Mouse (Mus musculus) heart, embryonic 14.5 days (tissue): Measurements from ENCODE around the gene Efcab9. TPM values are rescaled to one million over a fixed set of nuclear protein-coding genes. Genes with fewer than 3 reads are reported as not detected.

ENCODE experiments used
- ATAC-seq: fragments of 200-750 bp; cut with Nextera tagmentation; 2 replicates; pipeline ENCODE4 v1.8.0; 2017; ENCODE audit warnings: low read depth, moderate TSS enrichment; ENCODE audit not compliant: insufficient number of reproducible peaks, insufficient read depth, low FRiP score
- H3K27ac ChIP-seq, 2 experiments: fragments of 200-500 bp in 1 of 2; fragments of 300-500 bp in 1 of 2; sonication (generic) in 1 of 2; replicated peaks in 1 of 2; 2 replicates each; pipeline ENCODE4 v1.5.1; 2012 to 2014; ENCODE audit warnings: low read depth in 2 of 2, low read length in 2 of 2, control low read depth in 1 of 2, mild to moderate bottlenecking in 1 of 2, mixed read lengths in 1 of 2; ENCODE audit not compliant: control insufficient read depth in 1 of 2, insufficient read depth in 1 of 2
- H3K27me3 ChIP-seq: fragments of 300-500 bp; sonication (generic); 2 replicates; pipeline ENCODE4 v1.6.1; 2014; ENCODE audit warnings: mild to moderate bottlenecking, low read length, control low read depth; ENCODE audit not compliant: control insufficient read depth, insufficient read depth
- H3K36me3 ChIP-seq: fragments of 300-500 bp; sonication (generic); 2 replicates; pipeline ENCODE4 v1.6.1; 2014; ENCODE audit warnings: mild to moderate bottlenecking, control low read depth, low read length, mixed read lengths; ENCODE audit not compliant: control insufficient read depth, insufficient read depth
- H3K4me1 ChIP-seq, 2 experiments: fragments of 200-500 bp in 1 of 2; fragments of 300-500 bp in 1 of 2; sonication (generic) in 1 of 2; 2 replicates each; pipeline ENCODE4 v1.6.1; 2012 to 2014; ENCODE audit warnings: low read length in 2 of 2, control low read depth in 1 of 2, mixed read lengths in 1 of 2; ENCODE audit not compliant: control insufficient read depth in 2 of 2, insufficient read depth in 2 of 2
- H3K4me2 ChIP-seq: fragments of 300-500 bp; sonication (generic); 2 replicates; pipeline ENCODE4 v1.6.1; 2014; ENCODE audit warnings: mild to moderate bottlenecking, low read length
- H3K4me3 ChIP-seq, 2 experiments: fragments of 200-500 bp in 1 of 2; fragments of 300-500 bp in 1 of 2; sonication (generic) in 1 of 2; 2 replicates each; pipeline ENCODE4 v1.5.1; 2012 to 2014; ENCODE audit warnings: low read length in 2 of 2, mild to moderate bottlenecking in 2 of 2, control low read depth in 1 of 2, low read depth in 1 of 2, moderate library complexity in 1 of 2; ENCODE audit not compliant: control insufficient read depth in 1 of 2, insufficient read depth in 1 of 2
- H3K9ac ChIP-seq: fragments of 300-500 bp; sonication (generic); 2 replicates; pipeline ENCODE4 v1.6.1; 2014; ENCODE audit warnings: mild to moderate bottlenecking, low read length
- H3K9me3 ChIP-seq: fragments of 300-500 bp; sonication (generic); 2 replicates; pipeline ENCODE4 v1.6.1; 2016; ENCODE audit warnings: low read length, control low read depth; ENCODE audit not compliant: control insufficient read depth
- WGBS: fragments of 180-500 bp; shearing (Covaris S2); extraction: QIAGEN DNeasy Blood & Tissue Kit; methylation state at CpG from one replicate; pipeline ENCODE4 v1.1.7; 2014; 5-methylcytosine and 5-hydroxymethylcytosine counted together
- polyA plus RNA-seq: library from polyadenylated mRNA; unstranded; fragments of >200 nt; fragmentation: Nextera tagmentation; extraction: Ambion mirVana; gene quantifications from 2 replicates; pipeline ENCODE4 v1.2.1, GENCODE M21; 2014

Gene Efcab9
- polyA plus RNA-seq, 1 experiment from 2014 or later = 0.35 TPM

GRCm38 (mm10) chr11:32549236-32549635, 17.4 kb upstream of the Efcab9 start:
- Histone ChIP-seq H3K4me2 (no peak overlapping the region), H3K9me3 (no peaks in the 10 kb centered on the region), H3K4me1 (peaks cover 35 to 38% of the 10 kb centered on the region in 2 experiments), H3K36me3 (0 out of 2 replicates have a peak, but pooled peaks cover 2% of the 10 kb centered on the region), H3K4me3 (no peak overlapping the region), H3K27me3 (no peaks in the 10 kb centered on the region), H3K9ac (no peak overlapping the region), H3K27ac (no peak overlapping the region)
- no peak for ATAC-seq
- WGBS = 87% methylated on average over 6 of the region's 6 CpGs

GRCm38 (mm10) chr11:32548240-32548639, 16.4 kb upstream of the Efcab9 start:
- H3K4me1 ChIP-seq = peaks cover 25 to 29% of the 10 kb centered on the region in 2 experiments
- no peak for ATAC-seq

GRCm38 (mm10) chr11:32547391-32547947, 15.6 kb upstream of the Efcab9 start:
- H3K27me3 ChIP-seq = no peaks in the 10 kb centered on the region
- H3K4me3 ChIP-seq = no peak overlapping the region
- 0 out of 2 replicates have a peak, but pooled peaks cover 2% of the 10 kb centered on the region for H3K36me3 ChIP-seq
- no peak overlapping the region for H3K27ac ChIP-seq
- H3K4me1 ChIP-seq = peaks cover 23 to 28% of the 10 kb centered on the region in 2 experiments
- 56% methylated on average over 10 of the region's 10 CpGs for WGBS
- H3K9ac ChIP-seq = no peak overlapping the region
- no peak for ATAC-seq
- no peak overlapping the region for H3K4me2 ChIP-seq
- H3K9me3 ChIP-seq = no peaks in the 10 kb centered on the region

More at GRCm38 (mm10) chr11:32548240-32548639, 16.4 kb upstream of the Efcab9 start:
- H3K27ac ChIP-seq = no peak overlapping the region
- no peaks in the 10 kb centered on the region for H3K9me3 ChIP-seq
- 68% methylated on average over 4 of the region's 4 CpGs for WGBS
- no peak overlapping the region for H3K9ac ChIP-seq
- no peak overlapping the region for H3K4me2 ChIP-seq
- no peak overlapping the region for H3K4me3 ChIP-seq
- 0 out of 2 replicates have a peak, but pooled peaks cover 2% of the 10 kb centered on the region for H3K36me3 ChIP-seq
- H3K27me3 ChIP-seq = no peaks in the 10 kb centered on the region

- no peak overlapping the region for H3K27ac ChIP-seq
- H3K9me3 ChIP-seq = no peaks in the 10 kb centered on the region
- H3K4me3 ChIP-seq = no peak overlapping the region
- ATAC-seq = no peak
- 0 out of 2 replicates have a peak, but pooled peaks cover 2% of the 10 kb centered on the region for H3K36me3 ChIP-seq
- 73% methylated on average over 5 of the region's 5 CpGs for WGBS
- no peak overlapping the region for H3K9ac ChIP-seq
- H3K4me1 ChIP-seq = peaks cover 20 to 26% of the 10 kb centered on the region in 2 experiments; a peak in 3 of 4 replicates
- H3K27me3 ChIP-seq = no peaks in the 10 kb centered on the region
- no peak overlapping the region for H3K4me2 ChIP-seq
Measured at GRCm38 (mm10) chr11:32546483-32546882, 14.6 kb upstream of the Efcab9 start.

DNA sequence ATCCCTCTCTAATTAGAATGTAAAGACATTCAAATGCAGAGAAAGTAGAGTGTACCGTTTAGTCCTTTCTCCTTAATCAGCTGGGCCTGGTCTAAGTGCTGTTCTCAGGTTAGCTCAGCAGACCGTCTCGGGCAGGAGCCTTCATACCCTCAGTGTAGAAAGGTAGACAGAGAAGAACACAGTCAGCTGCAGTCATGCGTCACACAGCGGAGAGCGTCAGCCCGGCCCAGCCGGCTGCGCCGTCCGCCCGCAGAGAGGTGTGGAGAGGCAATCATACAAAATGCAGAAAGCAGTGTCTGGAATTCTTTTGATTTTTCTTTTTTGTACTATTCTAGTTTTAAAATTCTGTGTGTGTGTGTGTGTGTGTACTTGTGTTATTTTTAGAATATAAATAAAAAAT, 13.7 kb upstream of the Efcab9 start:
- ATAC-seq = no peak
- no peaks in the 10 kb centered on the region for H3K27me3 ChIP-seq
- 79% methylated on average over 12 of the region's 12 CpGs for WGBS
- H3K4me3 ChIP-seq = no peak overlapping the region
- no peaks in the 10 kb centered on the region for H3K9me3 ChIP-seq
- H3K4me1 ChIP-seq = peaks cover 20 to 26% of the 10 kb centered on the region in 2 experiments; a peak in 3 of 4 replicates
- no peak overlapping the region for H3K27ac ChIP-seq
- H3K36me3 ChIP-seq = 0 out of 2 replicates have a peak, but pooled peaks cover 2% of the 10 kb centered on the region
- H3K9ac ChIP-seq = no peak overlapping the region
- no peak overlapping the region for H3K4me2 ChIP-seq

- H3K27ac ChIP-seq = no peak overlapping the region
- no peak for ATAC-seq
Measured at GRCm38 (mm10) chr11:32544497-32544896, 12.6 kb upstream of the Efcab9 start.

GRCm38 (mm10) chr11:32544041-32544440, 12.2 kb upstream of the Efcab9 start:
- no peak overlapping the region for H3K4me2 ChIP-seq
- no peaks in the 10 kb centered on the region for H3K27me3 ChIP-seq
- 89% methylated on average over 6 of the region's 6 CpGs for WGBS
- no peak overlapping the region for H3K27ac ChIP-seq
- H3K4me1 ChIP-seq = peaks cover 20 to 26% of the 10 kb centered on the region in 2 experiments; a peak in 3 of 4 replicates
- no peak for ATAC-seq
- H3K9me3 ChIP-seq = no peaks in the 10 kb centered on the region
- H3K4me3 ChIP-seq = no peak overlapping the region
- 0 out of 2 replicates have a peak, but pooled peaks cover 2% of the 10 kb centered on the region for H3K36me3 ChIP-seq
- no peak overlapping the region for H3K9ac ChIP-seq

More at GRCm38 (mm10) chr11:32544497-32544896, 12.6 kb upstream of the Efcab9 start:
- Histone ChIP-seq H3K36me3 (0 out of 2 replicates have a peak, but pooled peaks cover 2% of the 10 kb centered on the region), H3K9ac (no peak overlapping the region), H3K4me2 (no peak overlapping the region), H3K9me3 (no peaks in the 10 kb centered on the region), H3K4me1 (peaks cover 20 to 26% of the 10 kb centered on the region in 2 experiments; a peak in 3 of 4 replicates), H3K4me3 (no peak overlapping the region), H3K27me3 (no peaks in the 10 kb centered on the region)
- WGBS = 94% methylated on average over 5 of the region's 5 CpGs
